Mouse (Mus musculus) adrenal gland, adult (tissue): ENCODE results near the gene Gm49661.
A peak's percentile ranks its signal among the peaks of the same experiment; 100 is the strongest.

Experiments
- DNase-seq, 2 experiments: peaks; one replicate each; pipeline ENCODE4 v3.0.0; 2022 to 2023; ENCODE audit warnings: low spot score in 1 of 2; ENCODE audit not compliant: inconsistent age in 2 of 2

Gm49661 gene

DNA sequence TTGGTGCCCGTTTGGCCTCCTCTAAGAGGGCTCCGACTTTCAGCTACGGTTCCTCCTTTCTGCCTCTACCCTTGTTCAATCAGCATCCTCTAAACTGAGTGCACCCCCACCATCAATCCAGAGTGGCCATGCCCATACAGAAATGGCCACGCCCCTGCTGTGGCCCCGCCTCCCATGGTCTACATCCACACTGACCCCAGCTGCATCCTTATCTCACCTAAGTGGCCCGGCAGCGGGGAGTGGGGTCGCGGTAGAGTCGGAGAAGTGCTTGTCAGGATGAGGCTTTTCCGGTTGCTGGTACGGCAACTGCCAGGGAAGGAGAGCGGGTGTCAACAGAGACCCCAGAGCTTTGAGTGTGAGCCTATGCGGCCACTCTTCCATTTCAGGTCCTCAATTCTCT is 33.7 kb downstream of the Gm49661 start:
- no peak for DNase-seq

DNA sequence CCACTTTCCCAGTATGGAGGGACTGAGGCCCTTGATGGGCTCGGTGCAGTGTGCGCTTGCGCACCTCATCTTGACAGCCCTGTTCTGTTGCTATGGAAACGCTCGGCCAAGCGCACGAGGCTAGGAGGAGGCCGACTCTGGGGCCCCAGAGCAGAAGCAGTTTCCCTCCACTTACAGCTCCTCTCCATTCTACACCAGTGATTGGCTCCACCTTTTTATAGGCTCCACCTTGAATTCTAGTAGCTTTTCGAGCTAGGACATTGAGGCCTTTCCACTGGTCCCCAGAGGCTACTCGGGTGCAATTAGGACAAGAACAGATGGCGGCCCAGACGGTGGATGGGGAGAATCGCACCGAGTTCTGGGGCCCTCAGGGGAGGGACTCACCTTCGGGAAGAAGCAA is 34.4 kb downstream of the Gm49661 start:
- peak in 1 of 2 experiments; percentile 37 for DNase-seq

DNA sequence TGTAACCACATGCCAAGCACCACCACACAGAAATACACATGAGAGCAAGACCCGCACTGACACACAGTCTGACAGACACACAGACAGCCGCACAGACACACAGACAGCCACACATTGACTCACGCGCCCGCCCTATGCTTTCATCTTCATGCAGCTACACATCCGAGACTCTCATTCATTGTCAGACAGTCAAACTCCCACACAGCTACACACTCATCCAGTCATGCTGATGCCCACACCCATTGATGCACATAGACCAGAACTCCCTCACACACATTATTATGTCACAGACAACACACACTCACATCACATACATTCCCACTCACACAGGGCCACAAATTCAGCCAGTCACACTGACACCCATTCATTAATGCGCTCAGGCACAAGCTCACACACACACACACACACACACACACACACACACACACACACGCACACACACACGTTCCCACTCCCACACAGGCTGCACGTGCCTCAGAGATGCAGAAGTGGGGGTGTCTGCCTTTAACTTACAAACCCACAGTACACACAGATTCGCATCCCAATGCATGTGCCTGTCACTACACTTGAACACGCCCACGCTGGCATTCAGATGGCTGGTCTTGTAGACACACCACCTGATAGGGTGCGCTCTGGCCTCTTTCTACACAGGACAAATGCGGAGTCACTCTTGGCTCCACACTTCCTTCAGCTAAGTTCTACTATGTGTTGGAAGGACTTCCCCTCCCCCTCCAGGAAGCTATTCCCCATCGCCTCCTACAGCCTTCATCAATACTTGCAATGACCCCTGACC is 35.3 kb downstream of the Gm49661 start:
- no peak for DNase-seq

DNA sequence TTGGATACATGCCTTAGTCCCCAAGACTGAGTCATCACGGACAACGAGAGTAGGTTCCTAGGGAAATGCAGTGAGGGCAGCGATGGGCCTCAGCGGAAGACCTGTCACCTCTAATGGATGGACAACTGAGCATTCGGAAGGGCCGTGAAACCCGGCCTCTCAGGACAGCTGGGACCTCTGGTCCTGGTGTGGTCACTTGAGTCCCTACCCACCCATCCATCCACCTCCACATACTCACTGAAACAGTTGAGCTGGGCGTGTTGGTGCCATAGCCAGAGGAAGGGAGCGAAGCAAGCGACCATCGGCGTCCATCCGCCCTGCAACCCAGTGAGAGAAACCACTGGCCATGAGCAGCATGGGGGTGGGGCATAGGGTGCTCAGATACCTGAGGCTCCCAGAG is 38.7 kb downstream of the Gm49661 start:
- DNase-seq = no peak

DNA sequence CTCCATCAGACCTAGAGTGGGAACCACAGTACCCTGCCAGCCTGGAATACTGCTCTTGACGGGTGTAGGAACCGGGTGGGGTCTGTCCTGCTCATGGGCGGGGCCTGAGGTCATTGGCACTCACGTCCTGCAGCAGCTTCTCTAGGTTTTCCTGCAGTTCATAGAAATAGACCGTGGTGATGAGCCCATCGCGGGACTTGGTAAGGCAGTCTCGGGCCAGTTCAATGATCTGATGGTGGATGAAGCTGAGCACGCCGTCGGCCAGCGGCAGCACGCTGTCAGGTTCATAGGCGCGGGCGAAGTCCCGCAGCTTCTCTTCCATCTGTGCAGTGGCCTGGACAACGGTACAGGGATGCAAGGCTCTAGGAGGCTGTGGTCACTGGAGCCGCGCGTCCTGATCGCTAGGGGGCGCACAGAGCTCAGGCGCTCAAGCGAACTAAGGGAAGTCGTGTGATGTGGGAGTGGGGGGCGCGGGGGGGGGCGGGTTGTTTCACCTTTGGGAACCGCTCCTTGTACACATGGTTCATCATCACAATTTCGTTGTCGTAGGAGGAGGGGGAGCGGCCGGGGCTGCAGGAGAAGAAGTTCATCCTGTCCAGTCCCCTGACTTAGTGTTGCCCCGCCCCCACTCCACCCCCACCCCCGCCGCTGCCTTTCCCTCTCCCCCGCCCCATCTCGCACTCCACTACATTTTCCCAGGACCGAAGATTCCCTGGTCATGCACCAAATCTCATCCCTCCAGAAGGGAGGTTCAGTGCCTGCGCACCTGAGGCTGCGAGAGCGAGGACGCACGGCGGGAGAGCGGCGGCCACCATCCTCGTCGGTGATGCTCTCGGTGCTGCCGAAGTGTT is 40.6 kb downstream of the Gm49661 start:
- peak; percentile 64 to 83 for DNase-seq

DNA sequence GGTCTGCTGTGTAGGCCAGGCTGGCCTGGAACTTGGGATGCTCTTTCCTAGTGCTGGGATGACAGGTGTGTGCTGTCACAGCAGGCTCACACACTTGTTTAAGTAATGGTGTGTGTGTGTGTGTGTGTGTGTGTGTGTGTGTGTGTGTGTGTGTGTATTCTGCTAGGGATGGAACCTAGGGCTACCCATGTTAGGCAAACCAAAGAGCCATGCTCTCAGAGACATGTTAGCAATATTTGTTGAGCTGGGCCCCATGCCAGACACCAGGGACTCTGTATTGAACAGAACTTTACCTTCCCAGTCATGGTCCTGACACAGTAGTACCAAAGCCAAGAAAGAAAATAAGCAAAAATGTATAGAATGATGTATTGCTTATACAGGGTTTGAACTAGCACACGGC is 41.7 kb downstream of the Gm49661 start:
- DNase-seq = no peak

DNA sequence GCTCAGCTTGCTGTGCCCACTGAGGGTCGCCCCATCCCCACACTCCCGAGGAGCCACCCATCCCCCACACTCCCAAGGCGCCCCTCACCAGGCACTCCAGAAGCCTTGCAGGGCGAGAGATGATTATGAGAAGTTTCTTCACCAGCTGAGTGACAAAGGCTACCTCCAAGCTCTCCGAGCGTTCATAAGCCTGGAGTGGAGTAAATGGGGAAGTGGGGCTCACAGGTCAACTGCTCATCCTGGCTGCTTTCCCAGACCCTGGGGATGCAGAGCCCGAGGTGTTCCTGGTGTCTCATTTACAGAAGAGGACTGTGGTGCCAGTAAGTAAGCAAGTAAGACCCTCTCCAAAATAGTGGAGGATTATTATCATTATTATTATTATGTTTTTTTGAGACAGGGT is 43.7 kb downstream of the Gm49661 start:
- DNase-seq = no peak

DNA sequence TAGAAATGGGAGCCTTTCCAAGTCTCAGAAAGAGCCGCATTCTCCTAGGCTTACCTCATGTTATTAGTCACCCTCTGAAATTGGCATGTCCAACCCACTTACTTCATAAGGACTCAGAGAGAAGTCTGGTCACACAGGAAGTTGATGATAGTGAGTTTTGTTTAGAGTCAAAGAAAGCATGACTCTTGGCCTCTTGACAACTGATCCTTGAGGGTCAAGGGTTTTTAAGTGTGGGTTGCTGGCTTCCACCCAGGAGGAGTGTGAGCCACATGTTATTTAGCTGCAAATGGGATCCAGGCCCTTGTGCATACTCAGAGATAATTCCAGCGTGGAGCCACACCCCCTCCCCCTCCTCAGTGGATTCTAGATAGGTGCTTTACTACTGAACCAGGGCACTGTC is 47.6 kb downstream of the Gm49661 start:
- peak in 1 of 2 experiments; percentile 60 for DNase-seq

DNA sequence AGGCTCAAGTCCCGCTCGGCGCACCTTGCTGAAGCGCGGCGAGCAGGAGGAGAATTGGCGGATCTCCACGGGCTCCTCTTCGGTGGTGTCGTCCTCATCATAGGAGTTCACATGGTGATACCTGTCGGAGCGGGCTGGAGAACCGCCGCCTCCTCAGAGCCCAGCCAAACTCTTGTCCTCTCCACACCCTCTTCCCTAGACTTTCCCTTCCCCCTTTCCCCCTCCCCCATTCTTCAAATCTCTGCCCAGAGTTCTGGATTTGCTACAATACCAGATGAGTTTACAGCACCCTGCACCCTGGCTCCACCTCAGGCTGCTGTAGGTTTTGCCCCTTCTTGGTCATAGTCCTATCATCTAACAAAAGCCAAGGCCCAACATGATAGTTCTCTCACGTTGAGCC is 50.6 kb downstream of the Gm49661 start:
- DNase-seq = no peak

DNA sequence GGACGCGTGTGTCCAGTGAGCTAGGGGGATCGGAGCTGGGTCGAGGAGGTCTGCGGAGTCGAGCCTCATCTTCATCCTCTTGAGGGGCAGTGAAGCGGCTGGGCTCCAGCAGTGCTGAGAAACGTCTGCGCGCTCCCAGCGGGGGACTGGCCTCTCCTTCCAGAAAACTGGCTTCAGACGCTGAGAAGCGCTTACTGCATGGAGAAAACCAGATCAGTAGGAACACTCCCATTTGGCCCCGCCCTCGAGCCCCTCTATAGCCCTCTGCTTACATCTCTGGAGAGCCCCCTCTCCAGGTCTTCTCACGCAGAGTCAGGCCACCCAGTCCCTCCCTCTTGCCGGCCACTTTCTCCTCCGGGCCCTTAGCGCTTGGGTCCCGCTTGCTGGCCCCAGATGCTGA is 51.5 kb downstream of the Gm49661 start:
- DNase-seq = no peak
